In the genomic region with DNA sequence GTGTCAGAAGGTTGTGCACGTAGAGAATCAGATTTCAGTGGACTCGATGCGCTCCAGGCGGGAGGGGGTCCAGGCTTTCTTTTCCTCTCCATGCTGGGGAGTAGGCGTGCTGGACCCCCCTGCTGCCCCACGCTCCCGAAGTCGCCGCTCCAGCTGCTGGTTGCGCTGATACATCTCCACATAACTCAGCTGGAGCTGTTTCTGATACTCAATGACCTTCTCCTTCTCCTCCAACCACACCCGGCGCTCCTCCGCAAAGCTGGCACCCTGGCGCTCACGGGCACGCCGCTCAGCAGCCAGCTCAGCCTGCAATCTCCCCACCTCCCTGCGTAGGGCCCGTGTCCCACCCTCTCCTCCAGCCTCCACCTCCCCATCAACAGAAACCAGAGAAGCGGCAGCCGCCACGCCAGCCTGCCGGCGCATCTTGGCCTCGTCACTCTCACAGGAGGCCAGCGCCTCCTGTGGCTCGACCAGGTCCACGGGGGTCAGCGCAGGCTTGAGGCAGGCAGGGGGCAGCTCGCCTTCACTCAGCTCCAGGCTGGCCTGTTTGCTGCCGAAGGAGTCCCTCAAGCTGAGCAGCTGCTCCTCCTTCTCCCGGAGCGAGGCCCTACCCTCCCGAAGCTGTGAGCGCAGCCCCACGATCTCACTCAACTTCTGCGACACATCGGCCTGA, we compare ENCODE assay signal across 9 mouse cellular contexts. TPM values are rescaled to one million over a fixed set of nuclear protein-coding genes. Genes with fewer than 3 reads are reported as not detected.
DNase-seq lines count a peak whose midpoint lies in the region; ATAC-seq and TF ChIP-seq lines count a peak whose summit lies in the region.
"Had no signal": no experiment of that assay in that cellular context is flagged by ENCODE, and none has a peak within 500 bp of the region (broad histone marks: within the 10 kb centered on the region; RNA-seq: fewer than 3 reads in every experiment).

No protein-coding gene starts in this region.

- peak; percentile 19 for DNase-seq in kidney, adult 9 months
- DNase-seq in kidney, postnatal 14 days: no peak
- peak; percentile 59 to 70 for DNase-seq in cerebellum, adult 2 months
- DNase-seq in forebrain, postnatal 0 days: no peak
- peak; percentile 46 for DNase-seq in stomach, postnatal 0 days (ENCODE audit: low spot score)
- no peak for DNase-seq in layer of hippocampus, postnatal 14 days (ENCODE audit: low spot score in 2 of 2)

- H3K4me3 ChIP-seq in cerebellum, adult 2 months (replicated peaks; ENCODE audit: insufficient read depth, low read depth, low read length): peak overlapping the region; percentile 27
- H3K4me3 ChIP-seq in forebrain, postnatal 0 days (ENCODE audit: low read depth, low read length): no peak overlapping the region
- H3K4me3 ChIP-seq in kidney, embryonic 14.5 days (ENCODE audit: low read length): peak overlapping the region; percentile 36
- H3K4me3 ChIP-seq in megakaryocyte, embryonic 14.5 days (replicated peaks): peak overlapping the region; percentile 90
- H3K4me3 ChIP-seq in stomach, postnatal 0 days (ENCODE audit: low read depth, low read length): peak overlapping the region; percentile 38
- H3K4me3 ChIP-seq: myocyte had no signal

- 8% methylated on average over 38 of the region's 38 CpGs for WGBS in cerebellum, adult 2 months
- 15% methylated on average over 36 of the region's 38 CpGs for WGBS in forebrain, postnatal 0 days
- WGBS in kidney, embryonic 14.5 days: 1% methylated on average over 38 of the region's 38 CpGs
- WGBS in stomach, postnatal 0 days: 12% methylated on average over 37 of the region's 38 CpGs

- no peak for TF ChIP-seq POLR2A in cerebellum, adult 2 months (IDR thresholded peaks at IDR 0.05; ENCODE audit: borderline replicate concordance, insufficient read depth, low read length)

- H3K36me3 ChIP-seq in forebrain, postnatal 0 days (ENCODE audit: insufficient read depth): peaks cover 24% of the 10 kb centered on the region
- H3K36me3 ChIP-seq in kidney, embryonic 14.5 days (ENCODE audit: control insufficient read depth, insufficient read depth, low read length): no peaks in the 10 kb centered on the region
- no peaks in the 10 kb centered on the region for H3K36me3 ChIP-seq in megakaryocyte, embryonic 14.5 days (replicated peaks; ENCODE audit: low read length)
- H3K36me3 ChIP-seq in stomach, postnatal 0 days (ENCODE audit: control insufficient read depth, insufficient read depth, low read length): no peaks in the 10 kb centered on the region; the same call in 1 of the 2 replicates

- peak overlapping the region; percentile 85 for H3K27ac ChIP-seq in cerebellum, adult 2 months (ENCODE audit: insufficient read depth, low read length)
- no peak overlapping the region for H3K27ac ChIP-seq in forebrain, postnatal 0 days (ENCODE audit: low read depth, low read length)
- H3K27ac ChIP-seq in kidney, embryonic 14.5 days (ENCODE audit: low read depth, low read length): no peak overlapping the region
- H3K27ac ChIP-seq in stomach, postnatal 0 days (replicated peaks): no peak overlapping the region

- TF ChIP-seq CTCF in cerebellum, adult 2 months (IDR thresholded peaks at IDR 0.05; ENCODE audit: borderline replicate concordance, insufficient read depth, low read depth, low read length): no peak
- TF ChIP-seq CTCF in forebrain, postnatal 0 days (IDR thresholded peaks at IDR 0.05; ENCODE audit: low read depth): peak; percentile 39; the same call in 1 of the 2 replicates
- TF ChIP-seq CTCF in stomach, postnatal 0 days (IDR thresholded peaks at IDR 0.05; ENCODE audit: low read depth): peak; percentile 65

- H3K4me1 ChIP-seq in cerebellum, adult 2 months (ENCODE audit: control insufficient read depth, insufficient read depth, low read length): peaks cover 42% of the 10 kb centered on the region
- no peaks in the 10 kb centered on the region for H3K4me1 ChIP-seq in forebrain, postnatal 0 days (ENCODE audit: insufficient read depth)
- peaks cover 21% of the 10 kb centered on the region for H3K4me1 ChIP-seq in kidney, embryonic 14.5 days (ENCODE audit: control insufficient read depth, insufficient read depth, low read length)
- H3K4me1 ChIP-seq in megakaryocyte, embryonic 14.5 days: peaks cover 36% of the 10 kb centered on the region
- 0 out of 2 replicates have a peak, but pooled peaks cover 2% of the 10 kb centered on the region for H3K4me1 ChIP-seq in stomach, postnatal 0 days (replicated peaks; ENCODE audit: control insufficient read depth, insufficient read depth)

- peak; percentile 23 for ATAC-seq in forebrain, postnatal 0 days
- ATAC-seq in kidney, embryonic 14.5 days (ENCODE audit: low FRiP score, low TSS enrichment): peak; percentile 66
- ATAC-seq in stomach, postnatal 0 days (ENCODE audit: low FRiP score, low TSS enrichment): no peak

- H3K27me3 ChIP-seq in cerebellum, adult 2 months (ENCODE audit: control insufficient read depth, insufficient read depth, low read length): no peaks in the 10 kb centered on the region
- peaks cover 6% of the 10 kb centered on the region; the same call in 1 of the 2 replicates for H3K27me3 ChIP-seq in forebrain, postnatal 0 days (ENCODE audit: insufficient read depth, low read length)
- H3K27me3 ChIP-seq in kidney, embryonic 14.5 days (ENCODE audit: control insufficient read depth, insufficient read depth, low read length): peaks cover 42% of the 10 kb centered on the region
- H3K27me3 ChIP-seq in megakaryocyte, embryonic 14.5 days (replicated peaks): peaks cover 71% of the 10 kb centered on the region
- no peaks in the 10 kb centered on the region for H3K27me3 ChIP-seq in stomach, postnatal 0 days (ENCODE audit: control insufficient read depth, insufficient read depth, low read length)

- no peak for TF ChIP-seq EP300 in stomach, postnatal 0 days (optimal IDR thresholded peaks at IDR 0.05)

- 0 out of 2 replicates have a peak overlapping the region, but pooled peaks have one; percentile 0 for H3K9ac ChIP-seq in forebrain, postnatal 0 days
- H3K9ac ChIP-seq in kidney, embryonic 14.5 days (ENCODE audit: low read depth, low read length): peak overlapping the region; percentile 50
- peak overlapping the region; percentile 57 for H3K9ac ChIP-seq in stomach, postnatal 0 days (ENCODE audit: low read length)

- H3K4me2 ChIP-seq in forebrain, postnatal 0 days (ENCODE audit: low read depth): peak overlapping the region; percentile 37
- H3K4me2 ChIP-seq in kidney, embryonic 14.5 days (replicated peaks; ENCODE audit: low read depth, low read length): peak overlapping the region; percentile 81
- peak overlapping the region; percentile 69 for H3K4me2 ChIP-seq in stomach, postnatal 0 days (replicated peaks; ENCODE audit: low read depth)

- H3K9me3 ChIP-seq in forebrain, postnatal 0 days (ENCODE audit: low read length): no peaks in the 10 kb centered on the region
- H3K9me3 ChIP-seq in kidney, embryonic 14.5 days (ENCODE audit: control insufficient read depth, low read length): no peaks in the 10 kb centered on the region
- H3K9me3 ChIP-seq in megakaryocyte, embryonic 14.5 days: no peaks in the 10 kb centered on the region
- H3K9me3 ChIP-seq in stomach, postnatal 0 days (ENCODE audit: control insufficient read depth, low read length): no peaks in the 10 kb centered on the region

RNA-seq across cellular contexts. Expression of a gene that starts 5.0 kb away (rescaled TPM):
- 9.6 and 9.8 TPM in 2 replicates for polyA plus RNA-seq in cerebellum, adult 2 months (2012; rRNA removed)
- total RNA-seq in forebrain, postnatal 0 days (2014; rRNA removed): 5.5 and 6.6 TPM in 2 replicates
- 5.9 and 7.3 TPM in 2 replicates for polyA plus RNA-seq in forebrain, postnatal 0 days (2015; fragmentation: Nextera tagmentation; extraction: Ambion mirVana)
- polyA plus RNA-seq in kidney, embryonic 14.5 days (2014; fragmentation: Nextera tagmentation; extraction: Ambion mirVana): 13.0 and 16.2 TPM in 2 replicates
- polyA plus RNA-seq in megakaryocyte, embryonic 14.5 days (2012; ENCODE audit: insufficient read depth, low replicate concordance): 1.8 and 1.9 TPM in 2 replicates
- 3.8 and 4.1 TPM in 2 replicates for polyA plus RNA-seq in stomach, postnatal 0 days (2015; fragmentation: Nextera tagmentation; extraction: Ambion mirVana)
- 1 to 10 TPM; 7.3 to 8.5 TPM for total RNA-seq in layer of hippocampus, postnatal 14 days (2021)

RNA-seq across cellular contexts. Expression of a gene that starts 5.0 kb away (rescaled TPM):
- 5.4 and 5.7 TPM in 2 replicates for polyA plus RNA-seq in cerebellum, adult 2 months (2012; rRNA removed)
- 10.0 and 11.0 TPM in 2 replicates for total RNA-seq in forebrain, postnatal 0 days (2014; rRNA removed)
- polyA plus RNA-seq in forebrain, postnatal 0 days (2015; fragmentation: Nextera tagmentation; extraction: Ambion mirVana): 7.1 and 8.1 TPM in 2 replicates
- polyA plus RNA-seq in kidney, embryonic 14.5 days (2014; fragmentation: Nextera tagmentation; extraction: Ambion mirVana): 9.8 and 22.5 TPM in 2 replicates
- 0.94 TPM in 1 of 2 replicates, not detected in the other for polyA plus RNA-seq in megakaryocyte, embryonic 14.5 days (2012; ENCODE audit: insufficient read depth, low replicate concordance)
- polyA plus RNA-seq in stomach, postnatal 0 days (2015; fragmentation: Nextera tagmentation; extraction: Ambion mirVana): 6.5 and 6.7 TPM in 2 replicates
- total RNA-seq in layer of hippocampus, postnatal 14 days (2021): 1 to 10 TPM; 8.1 to 8.2 TPM

RNA-seq across cellular contexts. Expression of a gene that starts 7.7 kb away (rescaled TPM):
- polyA plus RNA-seq in cerebellum, adult 2 months (2012; rRNA removed): 89.4 and 94.9 TPM in 2 replicates
- total RNA-seq in forebrain, postnatal 0 days (2014; rRNA removed): 33.5 and 35.5 TPM in 2 replicates
- 4.7 and 11.3 TPM in 2 replicates for polyA plus RNA-seq in forebrain, postnatal 0 days (2015; fragmentation: Nextera tagmentation; extraction: Ambion mirVana)
- polyA plus RNA-seq in kidney, embryonic 14.5 days (2014; fragmentation: Nextera tagmentation; extraction: Ambion mirVana): 3.7 and 4.7 TPM in 2 replicates
- polyA plus RNA-seq in megakaryocyte, embryonic 14.5 days (2012; ENCODE audit: insufficient read depth, low replicate concordance): 0.46 TPM in 1 of 2 replicates, not detected in the other
- polyA plus RNA-seq in stomach, postnatal 0 days (2015; fragmentation: Nextera tagmentation; extraction: Ambion mirVana): 2.9 and 3.1 TPM in 2 replicates
- 10 to 100 TPM; 73.7 to 79.3 TPM for total RNA-seq in layer of hippocampus, postnatal 14 days (2021)

RNA-seq across cellular contexts. Expression of a gene that starts 29.6 kb away (rescaled TPM):
- 98.5 and 109 TPM in 2 replicates for polyA plus RNA-seq in cerebellum, adult 2 months (2012; rRNA removed)
- total RNA-seq in forebrain, postnatal 0 days (2014; rRNA removed): 33.8 and 40.1 TPM in 2 replicates
- polyA plus RNA-seq in forebrain, postnatal 0 days (2015; fragmentation: Nextera tagmentation; extraction: Ambion mirVana): 73.0 and 77.4 TPM in 2 replicates
- 53.5 and 55.2 TPM in 2 replicates for polyA plus RNA-seq in kidney, embryonic 14.5 days (2014; fragmentation: Nextera tagmentation; extraction: Ambion mirVana)
- 85.4 and 105 TPM in 2 replicates for polyA plus RNA-seq in megakaryocyte, embryonic 14.5 days (2012; ENCODE audit: insufficient read depth, low replicate concordance)
- 84.3 and 85.0 TPM in 2 replicates for polyA plus RNA-seq in stomach, postnatal 0 days (2015; fragmentation: Nextera tagmentation; extraction: Ambion mirVana)
- 10 to 100 TPM; 80.9 to 81.2 TPM for total RNA-seq in layer of hippocampus, postnatal 14 days (2021)

RNA-seq across cellular contexts. Expression of a gene that starts 32.5 kb away (rescaled TPM):
- 50.7 and 57.9 TPM in 2 replicates for polyA plus RNA-seq in cerebellum, adult 2 months (2012; rRNA removed)
- total RNA-seq in forebrain, postnatal 0 days (2014; rRNA removed): 151 and 160 TPM in 2 replicates
- 128 and 145 TPM in 2 replicates for polyA plus RNA-seq in forebrain, postnatal 0 days (2015; fragmentation: Nextera tagmentation; extraction: Ambion mirVana)
- 120 and 121 TPM in 2 replicates for polyA plus RNA-seq in kidney, embryonic 14.5 days (2014; fragmentation: Nextera tagmentation; extraction: Ambion mirVana)
- 8.6 and 10.1 TPM in 2 replicates for polyA plus RNA-seq in megakaryocyte, embryonic 14.5 days (2012; ENCODE audit: insufficient read depth, low replicate concordance)
- polyA plus RNA-seq in stomach, postnatal 0 days (2015; fragmentation: Nextera tagmentation; extraction: Ambion mirVana): 56.2 and 58.6 TPM in 2 replicates
- 10 to 100 TPM; 37.4 to 39.9 TPM for total RNA-seq in layer of hippocampus, postnatal 14 days (2021)

Comparison
In these comparisons a context has a peak if more than half of its experiments do, and no peak if none do; other contexts are left out.
1. DNase-seq: peak in kidney, adult 9 months (single experiment), cerebellum, adult 2 months (2 of 2) and stomach, postnatal 0 days (single experiment); none in kidney, postnatal 14 days (single experiment), forebrain, postnatal 0 days (single experiment) and layer of hippocampus, postnatal 14 days (0 of 2).
2. H3K9ac ChIP-seq: peak in every context shown above with its lines; median percentile 57 in stomach, postnatal 0 days; 50 in kidney, embryonic 14.5 days; 0 in forebrain, postnatal 0 days.
3. Peak in every context shown above with its lines, with median percentiles within 50 percentile points of each other: H3K4me2 ChIP-seq.